Mouse (Mus musculus) CH12.LX (cell line): ENCODE data around the gene Fastkd5.

ENCODE experiments used
- CHD2 ChIP-seq: IDR thresholded peaks from 2 replicates; pipeline ENCODE4 v1.6.1; 2011; ENCODE audit warnings: low read length, improper control_type of control experiment
- CTCF ChIP-seq, 2 experiments: IDR thresholded peaks in 1 of 2; conservative IDR thresholded peaks in 1 of 2; 2 replicates each; pipeline ENCODE4 v1.5.1; 2011 to 2012; ENCODE audit warnings: low read depth in 2 of 2, low read length in 2 of 2, improper control_type of control experiment in 1 of 2, inconsistent platforms in 1 of 2, mild to moderate bottlenecking in 1 of 2, moderate library complexity in 1 of 2
- MAFK ChIP-seq: IDR thresholded peaks from 2 replicates; pipeline ENCODE4 v1.6.1; 2011; ENCODE audit warnings: low read length, improper control_type of control experiment; ENCODE audit not compliant: insufficient replicate concordance
- POLR2A ChIP-seq: IDR thresholded peaks from 2 replicates; pipeline ENCODE4 v1.6.1; 2011; ENCODE audit warnings: low read depth, mild to moderate bottlenecking, improper control_type of control experiment, low read length

DNA sequence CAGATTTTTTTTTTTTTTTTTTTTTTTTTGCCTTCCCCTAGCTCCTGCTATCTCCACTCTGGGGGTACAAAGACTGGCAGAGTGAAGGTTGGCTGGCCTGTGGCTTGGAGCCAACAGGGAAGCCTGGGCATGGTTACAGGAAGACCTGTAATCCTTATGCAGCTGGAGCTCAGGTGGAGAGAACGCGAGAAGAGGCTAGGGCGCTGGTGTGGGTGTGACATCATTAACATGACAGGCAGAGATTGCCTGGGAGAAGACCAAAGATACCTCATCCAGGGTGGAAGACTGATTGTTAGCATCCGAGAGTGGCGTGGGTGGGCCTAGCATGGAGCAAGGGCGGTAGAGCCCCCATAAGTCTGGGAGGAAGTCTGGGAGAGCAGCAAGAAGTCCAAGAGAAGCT, 9.4 kb upstream of the Fastkd5 start:
- TF ChIP-seq POLR2A (no peak), CTCF (conservative IDR thresholded peaks at IDR 0.05 in 1 of 2, IDR thresholded peaks at IDR 0.05 in 1 of 2; ENCODE audit: low read depth in 2 of 2, low read length in 2 of 2) (no peak), CHD2 (no peak), MAFK (no peak)
